Mouse (Mus musculus) CD4-positive, CD25-positive, alpha-beta regulatory T cell, adult 9 weeks (primary cell): ENCODE measurements around the gene Cplx3. TPM values are rescaled to one million over a fixed set of nuclear protein-coding genes. Genes with fewer than 3 reads are reported as not detected.

Source experiments
- polyA plus RNA-seq: library from polyadenylated mRNA; unstranded; fragments of 100-300 nt; shearing (Covaris generic); gene quantifications from one replicate; pipeline ENCODE4 v1.2.1, GENCODE M21; 2017

The Cplx3 gene
- not detected for polyA plus RNA-seq

DNA sequence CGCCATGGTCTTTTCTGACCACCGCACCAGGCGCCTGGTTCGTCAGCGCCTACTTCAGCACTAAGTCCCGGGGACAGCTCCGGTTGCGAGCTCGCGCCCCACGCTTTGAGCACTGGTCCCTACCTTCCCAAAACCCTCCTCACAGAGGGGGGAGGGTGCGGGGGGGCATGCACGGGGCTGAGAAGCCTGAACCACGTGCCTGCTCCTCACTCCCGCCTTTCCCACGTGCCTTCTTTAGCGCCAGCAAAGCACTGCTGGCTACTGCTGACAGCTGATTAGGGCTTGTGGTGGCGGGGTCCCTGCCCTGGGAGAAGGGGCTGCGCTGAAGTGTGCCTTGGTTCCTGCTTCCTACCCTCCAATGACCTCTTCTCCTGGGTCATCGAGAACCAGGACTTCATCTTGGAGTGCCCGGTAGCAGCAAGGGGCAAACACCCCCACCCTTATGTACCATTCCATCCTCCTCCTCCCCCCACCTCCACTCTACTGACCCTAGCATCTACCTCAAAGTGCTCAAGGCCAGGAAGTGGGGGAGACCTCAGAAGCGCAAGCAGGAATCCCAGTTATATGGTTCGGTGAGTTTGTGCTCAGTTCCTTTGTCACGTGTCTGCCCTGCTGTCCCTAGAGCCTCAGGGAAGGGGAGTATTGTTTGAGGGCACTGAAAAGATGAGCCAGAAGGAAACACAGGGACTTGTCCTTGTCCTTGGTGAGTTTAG is at the start of gene Cplx3:
TSS of gene Cplx3 (minus strand) at position 143 of the 713 bp plus-strand sequence.

DNA sequence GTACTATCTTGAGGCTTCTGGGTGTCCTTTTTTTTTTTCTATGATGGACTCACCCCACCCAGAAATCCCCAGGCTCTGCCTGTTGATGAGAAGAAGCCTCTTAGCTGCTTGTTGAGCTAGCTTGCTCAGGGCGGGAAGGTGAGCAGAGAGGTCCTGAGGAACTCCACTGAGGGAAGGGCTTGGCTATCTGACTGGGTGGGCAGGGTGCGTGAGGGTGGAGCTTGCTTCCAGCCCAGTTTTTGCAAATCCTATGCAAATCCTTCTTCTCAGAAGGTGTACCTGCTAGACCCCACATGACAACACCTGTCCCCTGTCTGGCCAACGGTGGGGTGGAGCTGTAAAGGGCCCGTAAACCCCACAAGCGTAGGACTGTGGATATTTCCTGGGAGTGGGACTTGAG is 47.2 kb upstream of the Cplx3 start, which contains the start of gene Csk:
TSS of gene Csk (minus strand) at position 349 of the 400 bp plus-strand sequence.

DNA sequence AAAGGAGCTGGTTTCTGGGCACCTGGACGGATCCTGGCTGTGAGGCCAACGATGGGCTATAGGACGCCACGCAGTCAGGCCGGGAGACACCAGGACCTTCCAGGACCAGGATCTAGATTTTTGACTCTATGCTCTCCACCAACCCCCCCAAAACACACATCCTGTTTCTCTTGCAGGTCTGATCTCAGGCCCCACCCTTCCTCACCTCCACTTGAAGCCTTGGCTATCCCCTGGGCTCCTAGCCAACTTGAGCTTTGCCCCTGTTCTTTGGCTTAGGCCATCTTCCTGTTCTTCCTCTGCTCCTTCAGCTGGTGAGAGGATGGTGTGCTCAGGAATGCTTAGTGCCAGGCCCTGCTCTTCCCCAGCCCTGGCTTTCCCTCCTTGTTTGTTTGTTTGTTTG is 14.6 kb upstream of the Cplx3 start, which contains the start of gene Lman1l:
TSS of gene Lman1l (minus strand) at position 101 of the 400 bp plus-strand sequence.

DNA sequence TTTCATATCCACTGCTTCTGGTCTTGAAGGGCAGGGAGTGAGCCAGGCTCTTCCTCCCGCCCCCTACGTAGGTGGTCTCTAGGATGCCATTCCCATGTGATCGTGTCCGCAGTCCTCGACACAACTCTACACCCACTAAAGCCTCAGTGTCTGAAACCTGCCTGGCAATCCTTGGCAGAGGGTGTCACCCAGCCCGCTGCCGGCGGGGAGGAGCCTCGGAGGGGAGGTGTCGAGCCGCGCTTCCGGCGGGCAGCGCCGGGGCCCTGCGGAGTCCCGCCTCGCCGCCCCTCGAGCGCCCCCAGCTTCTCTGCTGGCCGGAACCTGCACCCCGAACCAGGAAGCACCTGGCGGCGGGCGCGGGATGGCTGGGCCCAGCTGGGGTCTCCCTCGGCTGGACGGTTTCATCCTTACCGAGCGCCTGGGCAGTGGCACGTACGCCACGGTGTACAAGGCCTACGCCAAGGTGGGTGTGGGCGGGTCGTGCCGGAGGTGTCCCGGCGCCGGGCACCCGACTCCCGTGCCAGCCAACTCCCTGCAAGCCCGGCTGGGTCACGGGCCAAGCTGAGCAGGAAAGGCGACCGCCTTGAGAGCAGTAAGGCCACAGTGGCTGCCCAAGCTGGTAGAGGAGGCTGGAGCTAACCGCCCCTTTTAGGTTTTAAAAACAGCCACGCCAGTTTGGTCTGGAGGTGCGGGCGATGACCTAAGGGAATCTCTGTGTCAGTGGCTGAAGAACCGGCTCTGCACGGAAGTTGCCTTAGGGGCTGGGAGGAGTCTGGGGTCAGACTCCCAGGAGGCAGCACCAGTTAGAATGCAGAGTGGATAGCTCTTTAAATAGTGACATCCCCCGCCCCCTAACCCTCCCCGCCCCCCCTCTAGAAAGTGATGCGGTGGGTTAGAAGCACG is 16.6 kb downstream of the Cplx3 start, which contains the start of gene Ulk3:
TSS of gene Ulk3 (plus strand) at position 229 of the 903 bp plus-strand sequence.

DNA sequence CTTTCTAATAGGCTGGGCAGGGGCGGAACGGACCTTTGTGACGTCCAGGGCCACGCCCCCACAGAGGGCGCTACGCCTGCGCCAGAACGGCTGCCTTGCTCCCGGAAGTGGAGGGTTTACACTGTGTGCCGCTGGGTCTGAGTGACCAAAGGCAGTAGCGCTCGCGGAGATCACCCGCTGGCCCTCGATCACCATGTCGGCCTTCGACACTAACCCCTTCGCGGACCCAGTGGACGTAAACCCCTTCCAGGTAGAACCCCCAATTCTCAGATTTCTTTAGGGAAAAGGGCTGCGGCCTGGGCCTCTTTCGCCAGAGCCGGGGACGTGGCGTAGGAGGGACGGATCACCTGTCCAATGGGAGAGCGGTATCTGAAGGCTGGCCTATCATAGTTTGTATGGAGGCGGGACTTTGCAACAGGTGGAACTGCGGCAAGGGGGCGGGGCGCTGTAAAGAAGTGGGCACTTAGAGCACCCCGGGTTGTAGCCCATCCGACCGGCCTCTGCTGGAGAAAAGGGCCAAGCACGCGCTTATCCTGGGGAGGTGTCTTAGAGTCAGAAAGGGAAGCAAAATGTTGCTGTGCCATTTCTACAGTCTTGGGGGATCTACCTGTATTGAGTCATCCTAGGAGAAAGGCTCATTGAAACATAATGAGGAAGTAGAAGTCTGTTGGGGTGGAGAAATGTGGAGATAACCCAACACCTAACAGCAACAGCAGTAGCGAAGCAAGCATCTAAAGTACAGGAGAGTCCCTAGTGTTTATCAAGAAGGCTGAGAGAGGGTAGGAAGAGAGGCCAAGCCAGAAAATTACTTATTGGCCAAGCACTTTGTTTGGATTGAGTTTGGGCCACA is 45.0 kb downstream of the Cplx3 start, which contains the start of gene Scamp2:
TSS of gene Scamp2 (plus strand) at position 83 of the 850 bp plus-strand sequence.

DNA sequence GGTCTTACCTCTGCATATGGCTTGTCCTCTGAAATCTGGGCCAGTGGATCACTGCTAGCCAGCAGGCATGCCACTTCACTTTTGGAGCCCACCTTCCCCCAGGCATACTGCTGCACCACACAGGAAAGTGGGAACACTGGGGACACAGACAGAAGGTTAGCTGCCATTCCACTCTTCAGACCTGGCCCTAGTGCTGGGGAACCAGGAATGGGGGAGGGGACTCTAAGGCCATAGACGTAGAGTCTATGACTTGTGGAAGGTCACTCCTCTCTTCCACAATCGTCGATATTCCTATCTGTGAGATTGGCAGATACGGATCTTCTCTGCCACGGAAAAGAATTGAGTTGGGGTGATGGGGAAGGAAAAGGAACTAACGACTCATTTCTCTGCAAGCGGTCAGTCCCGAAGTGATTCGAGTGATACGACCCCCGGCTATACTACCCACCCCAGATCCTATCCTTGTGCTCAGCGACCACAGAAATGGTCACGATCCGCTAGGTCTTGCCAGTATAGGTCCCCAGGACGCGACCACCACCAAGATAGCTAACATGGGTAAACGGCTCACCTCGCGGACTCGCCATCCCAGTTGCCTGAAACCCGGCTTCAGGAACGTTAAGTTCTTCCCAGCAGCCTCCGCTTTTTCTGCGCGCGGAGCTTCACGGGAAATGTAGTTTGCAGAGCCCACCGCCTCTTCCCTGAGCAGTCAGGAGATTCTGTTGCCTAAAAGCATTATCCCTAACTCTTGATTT is 53.8 kb downstream of the Cplx3 start, which contains the start of gene Mpi:
TSS of gene Mpi (minus strand) at position 625 of the 749 bp plus-strand sequence.

Other genes with a start within 250 kb of the Cplx3 start
- 181 TPM for gene Ppcdc, start 166.2 kb downstream of the Cplx3 start, polyA plus RNA-seq
- gene Scamp5, start 138.2 kb downstream of the Cplx3 start, polyA plus RNA-seq: 0.14 TPM
- not detected for gene Rpp25, start 102.3 kb downstream of the Cplx3 start, polyA plus RNA-seq
- gene Cox5a, start 85.0 kb downstream of the Cplx3 start, polyA plus RNA-seq: 131 TPM
- gene Fam219b, start 68.8 kb downstream of the Cplx3 start, polyA plus RNA-seq: 9.3 TPM
- gene Mpi, start 53.5 kb downstream of the Cplx3 start, polyA plus RNA-seq: 19.3 TPM
- gene Scamp2, start 45.3 kb downstream of the Cplx3 start, polyA plus RNA-seq: 121 TPM
- 77.9 TPM for gene Ulk3, start 16.8 kb downstream of the Cplx3 start, polyA plus RNA-seq
- not detected for gene Lman1l, start 14.5 kb upstream of the Cplx3 start, polyA plus RNA-seq
- gene Csk, start 47.4 kb upstream of the Cplx3 start, polyA plus RNA-seq: 196 TPM
- gene Cyp1a2, start 77.4 kb upstream of the Cplx3 start, polyA plus RNA-seq: not detected
- gene Cyp1a1, start 81.6 kb upstream of the Cplx3 start, polyA plus RNA-seq: 1.1 TPM
- 52.6 TPM for gene Edc3, start 102.3 kb upstream of the Cplx3 start, polyA plus RNA-seq
- 179 TPM for gene Clk3, start 159.6 kb upstream of the Cplx3 start, polyA plus RNA-seq
- gene Arid3b, start 230.5 kb upstream of the Cplx3 start, polyA plus RNA-seq: 48.0 TPM